ENCODE assay signal across 39 mouse cellular contexts in genomic region chr2:79744164-79744563, GRCm38 (mm10). TPM values are rescaled to one million over a fixed set of nuclear protein-coding genes. Genes with fewer than 3 reads are reported as not detected.
"Had no signal": no experiment of that assay in that cellular context is flagged by ENCODE, and none has a peak within 500 bp of the region (broad histone marks: within the 10 kb centered on the region; RNA-seq: fewer than 3 reads in every experiment).

No protein-coding gene starts in this region.

- H3K36me3 ChIP-seq: limb, embryonic 10.5 days; limb, embryonic 12.5 days; limb, embryonic 13.5 days; limb, embryonic 15.5 days; liver, embryonic 12.5 days; liver, embryonic 13.5 days; liver, embryonic 15.5 days; lung, embryonic 15.5 days; midbrain, embryonic 10.5 days; midbrain, embryonic 12.5 days; midbrain, embryonic 13.5 days; midbrain, embryonic 15.5 days had no signal

- H3K4me2 ChIP-seq: limb, embryonic 12.5 days; limb, embryonic 13.5 days; limb, embryonic 15.5 days; liver, embryonic 11.5 days; liver, embryonic 12.5 days; liver, embryonic 13.5 days; liver, embryonic 15.5 days; lung, embryonic 14.5 days; lung, embryonic 15.5 days; midbrain, embryonic 11.5 days; midbrain, embryonic 12.5 days; midbrain, embryonic 13.5 days; midbrain, embryonic 15.5 days had no signal

- H3K27me3 ChIP-seq: limb, embryonic 12.5 days; limb, embryonic 13.5 days; limb, embryonic 15.5 days; liver, embryonic 12.5 days; liver, embryonic 13.5 days; liver, embryonic 15.5 days; lung, embryonic 15.5 days; megakaryocyte, embryonic 14.5 days; midbrain, embryonic 12.5 days; midbrain, embryonic 13.5 days; midbrain, embryonic 15.5 days had no signal

- H3K4me1 ChIP-seq: limb, embryonic 10.5 days; limb, embryonic 12.5 days; limb, embryonic 13.5 days; limb, embryonic 15.5 days; liver, embryonic 12.5 days; liver, embryonic 13.5 days; liver, embryonic 15.5 days; midbrain, embryonic 10.5 days; midbrain, embryonic 12.5 days; midbrain, embryonic 13.5 days; midbrain, embryonic 15.5 days had no signal

- H3K9ac ChIP-seq: limb, embryonic 12.5 days; limb, embryonic 13.5 days; limb, embryonic 15.5 days; liver, embryonic 12.5 days; liver, embryonic 13.5 days; liver, embryonic 14.5 days; liver, embryonic 15.5 days; liver, postnatal 0 days; lung, embryonic 14.5 days; lung, embryonic 15.5 days; midbrain, embryonic 12.5 days; midbrain, embryonic 13.5 days; midbrain, embryonic 15.5 days had no signal

- H3K4me3 ChIP-seq: limb, embryonic 10.5 days; limb, embryonic 12.5 days; limb, embryonic 13.5 days; limb, embryonic 15.5 days; liver, embryonic 12.5 days; liver, embryonic 13.5 days; liver, embryonic 15.5 days; lung, embryonic 15.5 days; megakaryocyte, embryonic 14.5 days; midbrain, embryonic 10.5 days; midbrain, embryonic 12.5 days; midbrain, embryonic 13.5 days; midbrain, embryonic 15.5 days; myocyte had no signal

- H3K27ac ChIP-seq: limb, embryonic 10.5 days; limb, embryonic 12.5 days; limb, embryonic 15.5 days; liver, embryonic 12.5 days; liver, embryonic 13.5 days; liver, embryonic 14.5 days; liver, embryonic 15.5 days; lung, embryonic 15.5 days; macrophage; midbrain, embryonic 10.5 days; midbrain, embryonic 12.5 days; midbrain, embryonic 13.5 days; midbrain, embryonic 15.5 days had no signal

- DNase-seq: left cerebral cortex, postnatal 4 days; liver; liver, embryonic 13.5 days; liver, postnatal 0 days; lung, adult 18-20 months; lung, adult 2 months; lung, embryonic 14.5 days; lung, postnatal 10 days; lung, postnatal 14 days; lung, postnatal 36 days; lung, postnatal 4 days; midbrain, embryonic 14.5 days had no signal

- H3K9me3 ChIP-seq: limb, embryonic 10.5 days; limb, embryonic 12.5 days; limb, embryonic 15.5 days; liver, embryonic 12.5 days; liver, embryonic 13.5 days; liver, embryonic 15.5 days; lung, embryonic 15.5 days; midbrain, embryonic 10.5 days; midbrain, embryonic 12.5 days; midbrain, embryonic 13.5 days; midbrain, embryonic 15.5 days had no signal

RNA-seq across cellular contexts. Expression of gene Ppp1r1c, which starts 36.6 kb away (rescaled TPM):
- total RNA-seq: left cerebral cortex, postnatal 25 days; left cerebral cortex, postnatal 36 days; left cerebral cortex, postnatal 4 days; liver, adult 2 months; megakaryocyte progenitor cell, adult 5-6 weeks; megakaryocyte, adult 5-6 weeks; megakaryocyte-erythroid progenitor cell, adult 5-6 weeks; monocyte, adult 5-6 weeks had no signal
- polyA plus RNA-seq: limb, embryonic 10.5 days; limb, embryonic 11.5 days; liver, adult 2 months; liver, embryonic 12.5 days; liver, embryonic 13.5 days; liver, embryonic 14.5 days; liver, embryonic 15.5 days; liver, embryonic 16.5 days; liver, postnatal 0 days; lung, adult 2 months; lung, embryonic 14.5 days; lung, postnatal 0 days; macrophage; myocyte had no signal
